Mouse (Mus musculus) testis, postnatal 14 days (tissue): ENCODE results near the gene Nid1.
"Not testable (repeated sequence)": the region's sequence is repeated elsewhere in the genome, so short reads cannot be mapped to it uniquely, and the experiment has no call there.

Experiments used
- DNase-seq: peaks from one replicate; pipeline ENCODE4 v3.0.0; 2021; ENCODE audit warnings: low spot score

Nid1 gene

GRCm38 (mm10) chr13:13453332-13453731 lies 16.0 kb downstream of the Nid1 start:
- not testable (repeated sequence) for DNase-seq

- DNase-seq: not testable (repeated sequence)
These were observed 16.9 kb downstream of the Nid1 start for GRCm38 (mm10) chr13:13454249-13454648.

DNA sequence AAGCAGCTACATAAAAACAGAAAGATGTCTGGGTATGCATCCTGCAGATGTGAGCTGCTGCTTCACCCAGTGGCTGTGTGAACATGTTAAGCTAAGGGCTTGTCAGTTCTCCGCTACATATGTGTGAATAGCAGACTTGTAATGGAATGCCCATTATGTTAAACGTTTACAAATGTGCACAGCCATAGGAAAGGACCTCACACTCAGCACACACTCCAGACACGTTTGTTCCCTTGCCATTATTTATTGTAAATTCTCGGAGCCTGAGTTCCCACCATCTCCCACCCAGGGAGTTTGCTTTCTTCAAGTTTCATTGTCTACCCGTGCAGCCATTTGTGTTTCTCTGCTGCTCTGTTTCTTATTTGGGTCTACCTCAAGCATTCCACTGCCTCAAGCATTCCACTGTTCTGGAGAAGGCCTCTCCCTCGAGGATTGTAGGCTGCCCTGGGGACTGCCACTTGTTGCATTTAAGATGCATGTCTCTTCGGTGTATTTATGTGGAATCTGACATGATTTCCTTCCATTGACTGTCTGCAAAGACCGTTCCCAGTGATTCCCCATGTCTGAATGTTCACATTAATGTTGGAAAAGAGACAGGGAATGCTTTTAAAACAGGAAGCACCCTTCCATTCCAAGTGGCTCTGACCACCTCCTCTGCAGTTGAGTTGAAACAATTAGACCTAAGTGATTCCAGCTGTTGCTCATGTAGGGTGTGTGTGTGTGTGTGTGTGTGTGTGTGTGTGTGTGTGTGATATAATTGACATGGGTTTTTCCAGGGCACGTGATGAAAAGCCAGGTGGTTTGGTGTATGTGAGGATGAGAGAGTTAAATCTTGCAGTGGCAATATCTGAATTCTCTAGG lies 18.5 kb downstream of the Nid1 start:
- not testable (repeated sequence) for DNase-seq

DNA sequence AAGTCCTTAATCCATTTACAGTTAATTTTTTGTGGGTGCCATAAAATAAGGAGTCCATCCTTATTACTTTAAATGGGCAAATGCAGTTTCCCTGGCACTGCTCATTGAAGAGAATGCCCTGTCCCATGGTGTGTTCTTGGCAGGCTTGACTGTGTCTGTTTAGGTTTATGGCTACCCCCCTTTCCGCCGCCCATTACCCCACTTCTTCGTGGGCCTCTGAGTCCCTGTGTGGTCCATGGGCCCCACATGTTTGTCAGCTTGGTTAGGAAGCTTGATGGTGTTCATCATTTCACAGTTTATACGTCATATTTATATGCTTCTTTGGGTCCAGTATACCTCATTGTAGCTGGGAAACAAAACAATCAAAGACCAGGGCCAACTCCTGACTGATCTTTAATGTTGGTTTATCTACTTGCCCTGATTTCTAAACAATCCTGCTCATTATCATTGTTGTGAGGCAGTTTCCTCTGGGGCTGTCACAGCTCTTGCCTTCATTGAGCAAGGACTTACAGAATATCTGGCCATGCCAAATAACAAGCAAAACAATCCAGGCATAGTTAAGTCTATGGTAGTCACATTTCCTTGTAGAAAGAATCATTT lies 20.9 kb downstream of the Nid1 start:
- DNase-seq: no peak

DNA sequence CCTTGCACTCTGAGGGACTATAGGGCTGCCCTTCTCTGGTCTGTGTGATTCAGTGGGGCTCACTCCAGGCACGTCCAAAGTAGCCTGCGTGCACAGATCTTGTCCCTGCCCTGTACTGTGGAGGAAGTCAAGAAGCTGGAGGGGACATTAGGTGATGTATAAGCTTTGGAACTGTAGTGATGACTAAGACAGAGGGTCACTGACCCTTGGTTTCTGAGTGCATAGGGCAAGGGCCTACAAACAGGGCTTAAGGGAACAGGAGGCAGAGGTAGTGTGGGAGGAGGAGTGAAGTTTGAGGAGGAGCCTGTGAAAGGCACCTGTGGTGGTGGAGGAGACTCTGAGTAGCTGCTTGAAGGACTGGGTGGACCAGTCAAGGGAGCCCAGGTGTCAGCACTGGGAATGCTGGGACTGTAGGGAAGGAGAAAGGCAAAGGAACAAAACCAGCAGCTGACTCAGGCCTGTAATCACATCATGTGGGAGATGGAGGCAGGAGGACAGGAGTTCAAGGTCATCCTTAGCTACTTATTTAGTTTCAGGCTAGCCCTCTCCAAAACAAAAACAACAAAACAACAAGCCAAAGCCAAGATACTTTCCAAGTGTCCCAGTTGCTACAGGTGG lies 23.3 kb downstream of the Nid1 start:
- DNase-seq: no peak

GRCm38 (mm10) chr13:13461446-13462192 lies 24.3 kb downstream of the Nid1 start:
- DNase-seq: no peak

- no peak for DNase-seq
These were observed 26.6 kb downstream of the Nid1 start for GRCm38 (mm10) chr13:13463949-13464348.

DNA sequence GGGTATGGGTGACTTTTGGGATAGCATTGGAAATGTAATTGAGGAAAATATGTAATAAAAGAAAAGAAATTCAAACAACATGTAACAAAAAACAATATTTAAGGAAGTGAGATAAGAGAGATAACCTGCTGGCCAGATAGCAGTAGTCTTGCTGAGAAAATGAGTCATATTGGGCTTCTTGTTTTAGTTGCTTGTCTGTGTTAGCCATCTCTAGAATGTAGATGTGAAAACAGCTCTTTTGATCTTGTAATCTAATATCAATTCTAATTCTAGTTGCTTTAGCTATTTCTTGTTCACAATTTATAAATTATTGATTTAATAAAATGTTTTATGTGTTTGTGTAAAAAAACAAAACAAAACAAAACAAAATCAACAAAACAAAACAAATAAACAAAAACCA lies 29.9 kb downstream of the Nid1 start:
- not testable (repeated sequence) for DNase-seq

DNA sequence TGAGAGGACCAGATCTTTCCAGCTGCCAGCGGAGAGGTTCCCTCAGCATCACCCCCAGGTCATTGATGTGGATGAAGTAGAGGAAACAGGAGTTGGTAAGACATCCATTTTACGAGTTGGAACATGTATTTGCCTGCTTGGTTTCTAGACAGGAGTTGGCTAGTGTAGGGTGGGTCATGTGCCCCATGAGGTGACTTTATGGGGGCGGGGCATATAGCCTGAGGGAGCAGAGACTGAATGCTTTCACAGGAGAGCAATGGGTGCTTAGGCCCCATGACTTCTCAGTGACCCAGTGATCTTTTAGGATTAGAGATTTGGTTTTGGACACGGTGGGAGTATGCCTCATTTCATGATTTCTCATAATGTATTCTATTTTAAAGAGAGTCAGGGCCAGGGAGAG lies 31.2 kb downstream of the Nid1 start:
- DNase-seq: no peak

DNA sequence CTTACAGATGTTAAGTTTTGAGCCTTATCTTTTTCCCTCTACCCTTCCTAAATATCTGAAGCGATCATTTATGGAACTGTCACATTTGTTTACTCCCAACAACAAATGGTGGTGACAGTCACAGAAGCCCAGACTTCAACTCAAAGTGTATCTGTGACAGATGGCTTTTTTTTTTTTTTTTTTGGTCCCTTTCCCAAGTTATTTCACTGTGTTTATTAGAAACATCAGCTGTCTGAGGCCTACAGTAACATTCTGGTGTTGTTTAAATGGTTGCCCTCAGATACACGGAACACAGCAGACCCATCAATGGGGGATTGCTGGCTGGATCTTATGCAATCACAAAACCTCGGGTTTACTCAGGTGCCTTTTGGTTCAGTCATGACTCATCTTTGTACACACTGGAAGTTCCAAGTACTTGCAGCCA lies 34.0 kb downstream of the Nid1 start:
- DNase-seq: no peak

DNA sequence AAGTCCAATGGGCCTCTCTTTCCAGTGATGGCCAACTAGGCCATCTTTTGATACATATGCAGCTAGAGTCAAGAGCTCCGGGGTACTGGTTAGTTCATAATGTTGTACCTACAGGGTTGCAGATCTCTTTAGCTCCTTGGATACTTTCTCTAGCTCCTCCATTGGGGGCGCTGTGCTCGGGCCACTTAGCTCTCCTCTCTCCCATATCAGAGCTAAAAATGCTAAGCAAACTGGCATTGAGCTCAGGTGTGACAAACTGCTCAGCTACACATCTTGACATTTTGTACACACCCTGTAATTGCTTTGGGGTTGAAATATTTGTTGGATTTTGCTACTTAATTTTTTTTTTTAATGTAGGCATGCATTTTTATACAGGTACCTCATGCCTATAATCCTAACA lies 37.1 kb downstream of the Nid1 start:
- not testable (repeated sequence) for DNase-seq

GRCm38 (mm10) chr13:13474991-13475390 lies 37.6 kb downstream of the Nid1 start:
- DNase-seq: no peak

- no peak for DNase-seq
These were observed 39.2 kb downstream of the Nid1 start for GRCm38 (mm10) chr13:13476568-13476967.

DNA sequence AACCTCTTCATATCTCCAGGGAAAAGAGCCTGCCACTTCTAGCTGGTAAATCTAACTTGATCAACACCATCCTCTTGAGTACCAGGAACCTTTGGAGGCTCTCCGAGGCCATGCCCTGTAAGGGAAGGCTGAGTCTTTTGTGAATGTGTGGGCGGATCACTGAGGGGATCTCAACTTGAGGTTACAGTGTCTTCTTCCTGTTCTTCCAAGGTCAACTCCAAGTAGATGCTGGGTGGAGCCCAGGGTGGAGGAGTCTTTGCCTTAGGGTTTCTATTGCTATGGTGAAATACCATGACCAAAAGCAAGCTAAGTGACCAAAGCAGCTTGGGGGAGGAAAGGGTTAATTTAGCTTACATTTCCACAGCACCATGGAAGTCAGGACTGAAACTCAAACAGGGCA lies 39.7 kb downstream of the Nid1 start:
- no peak for DNase-seq

GRCm38 (mm10) chr13:13479986-13480385 lies 42.6 kb downstream of the Nid1 start:
- no peak for DNase-seq

- DNase-seq: no peak
These were observed 43.7 kb downstream of the Nid1 start for GRCm38 (mm10) chr13:13481033-13481432.

- DNase-seq: no peak
These were observed 44.7 kb downstream of the Nid1 start for GRCm38 (mm10) chr13:13481875-13482674.

DNA sequence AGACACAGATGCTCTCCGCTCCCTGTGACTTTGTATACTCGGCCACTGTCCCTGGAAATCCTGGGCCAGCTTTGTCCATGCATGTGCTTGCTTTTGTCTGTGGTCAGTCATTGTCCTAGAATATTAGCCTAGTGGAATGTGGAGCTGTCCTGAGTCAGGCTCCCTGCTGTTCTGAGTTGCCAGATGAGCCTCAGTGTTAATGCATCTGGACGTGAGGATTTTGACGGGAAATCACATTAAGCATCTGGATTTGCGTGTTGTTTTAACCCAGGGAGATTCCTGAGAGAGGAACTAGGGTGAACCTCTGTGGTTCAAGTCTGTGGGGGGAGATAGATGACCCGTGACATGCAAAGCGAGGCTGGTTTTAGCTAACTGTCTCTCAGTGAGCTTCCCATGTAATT lies 47.0 kb downstream of the Nid1 start:
- DNase-seq: no peak

DNA sequence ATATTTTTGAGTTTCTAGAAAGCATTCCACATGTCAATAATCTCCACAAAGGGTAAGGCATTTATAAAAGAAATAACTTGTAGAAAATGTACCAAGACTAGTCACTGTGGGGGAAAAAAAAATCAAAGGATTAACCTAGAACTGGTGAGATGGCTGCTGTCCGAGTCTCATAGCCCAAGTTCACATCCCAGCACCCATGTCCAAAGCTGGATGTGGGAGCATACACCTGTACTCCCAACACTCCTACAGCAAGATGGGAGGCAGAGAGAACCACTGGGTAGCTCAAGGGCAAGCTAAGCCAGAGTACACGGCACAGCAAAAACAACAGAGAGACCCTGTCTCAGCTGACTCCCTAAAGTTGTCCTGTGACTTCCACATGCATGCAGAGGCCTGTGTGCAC lies 47.5 kb downstream of the Nid1 start:
- DNase-seq: no peak

DNA sequence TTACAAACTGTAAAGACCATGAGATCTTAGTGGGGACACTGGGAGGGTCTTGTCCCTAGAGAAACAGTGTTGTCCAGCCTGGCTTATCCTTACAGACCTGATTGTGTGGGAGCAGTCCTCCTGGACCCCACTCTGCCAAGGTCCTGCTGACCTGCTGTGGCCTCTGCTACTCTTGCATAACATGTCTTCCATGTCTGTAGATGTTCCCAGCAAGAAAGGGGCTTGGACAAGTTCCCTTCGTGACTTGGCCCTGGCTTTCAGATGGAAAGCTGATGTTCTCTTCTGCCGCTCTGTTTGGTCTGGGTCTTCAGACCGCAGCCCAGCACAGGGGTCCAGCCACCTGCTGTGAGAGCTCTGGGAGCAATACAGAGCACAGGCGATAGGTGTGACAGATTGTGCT lies 48.3 kb downstream of the Nid1 start:
- DNase-seq: no peak

DNA sequence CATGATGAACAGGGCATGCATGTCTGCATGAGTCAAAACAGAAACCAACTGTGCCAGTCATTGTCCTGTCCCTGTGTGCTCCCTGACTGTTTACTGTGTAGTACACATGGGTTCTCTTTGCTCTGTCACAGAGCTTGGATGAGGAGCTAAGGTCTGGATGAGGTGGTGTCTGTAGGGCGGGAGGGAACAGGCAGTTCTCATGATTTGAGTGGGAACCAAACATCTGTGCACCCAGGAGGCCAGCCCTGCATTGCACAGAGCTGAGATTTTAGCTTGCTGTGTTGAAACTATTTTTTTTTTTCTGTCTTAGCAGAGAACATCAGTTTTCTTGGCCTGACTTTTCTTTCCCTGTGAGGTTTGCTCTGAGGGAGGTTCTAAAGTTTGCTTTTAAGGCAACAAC lies 50.5 kb downstream of the Nid1 start:
- DNase-seq: peak; percentile 49

DNA sequence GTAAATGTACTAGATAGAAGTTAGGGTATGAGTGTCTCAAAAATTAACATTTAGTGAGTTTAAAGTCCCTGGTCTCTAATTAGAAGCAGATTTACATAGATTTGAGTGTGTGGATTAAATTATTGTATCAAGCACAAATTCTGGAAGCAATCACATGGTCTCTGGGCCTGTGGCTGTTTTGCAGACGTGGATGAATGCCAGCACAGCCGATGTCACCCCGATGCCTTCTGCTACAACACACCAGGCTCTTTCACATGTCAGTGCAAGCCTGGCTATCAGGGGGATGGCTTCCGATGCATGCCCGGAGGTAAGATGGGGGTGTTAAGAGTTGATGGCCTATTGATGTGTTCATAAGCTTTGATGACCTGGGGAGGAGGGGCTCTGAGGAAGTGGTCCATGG lies 52.5 kb downstream of the Nid1 start:
- no peak for DNase-seq
